Mouse (Mus musculus) heart, postnatal 36 days (tissue): Measurements from ENCODE around the gene 2900026A02Rik. TPM values are rescaled to one million over a fixed set of nuclear protein-coding genes. Genes with fewer than 3 reads are reported as not detected.
"Not testable (repeated sequence)": the region's sequence is repeated elsewhere in the genome, so short reads cannot be mapped to it uniquely, and the experiment has no call there.

Experiments
- DNase-seq, 2 experiments: peaks; one replicate each; pipeline ENCODE4 v3.0.0; 2021 to 2022
- intact Hi-C: fragments of 180-260 bp; cut with DNase I; formaldehyde crosslinking; loops from one replicate; pipeline ENCODE4 v1.15.1; 2025
- total RNA-seq, 2 experiments: library from RNA; stranded (reverse); gene quantifications; 2 replicates each; pipeline ENCODE4 v1.2.3; 2021

2900026A02Rik gene
- total RNA-seq, 2 experiments from 2014 or later: 21.0 to 23.6 TPM

DNA sequence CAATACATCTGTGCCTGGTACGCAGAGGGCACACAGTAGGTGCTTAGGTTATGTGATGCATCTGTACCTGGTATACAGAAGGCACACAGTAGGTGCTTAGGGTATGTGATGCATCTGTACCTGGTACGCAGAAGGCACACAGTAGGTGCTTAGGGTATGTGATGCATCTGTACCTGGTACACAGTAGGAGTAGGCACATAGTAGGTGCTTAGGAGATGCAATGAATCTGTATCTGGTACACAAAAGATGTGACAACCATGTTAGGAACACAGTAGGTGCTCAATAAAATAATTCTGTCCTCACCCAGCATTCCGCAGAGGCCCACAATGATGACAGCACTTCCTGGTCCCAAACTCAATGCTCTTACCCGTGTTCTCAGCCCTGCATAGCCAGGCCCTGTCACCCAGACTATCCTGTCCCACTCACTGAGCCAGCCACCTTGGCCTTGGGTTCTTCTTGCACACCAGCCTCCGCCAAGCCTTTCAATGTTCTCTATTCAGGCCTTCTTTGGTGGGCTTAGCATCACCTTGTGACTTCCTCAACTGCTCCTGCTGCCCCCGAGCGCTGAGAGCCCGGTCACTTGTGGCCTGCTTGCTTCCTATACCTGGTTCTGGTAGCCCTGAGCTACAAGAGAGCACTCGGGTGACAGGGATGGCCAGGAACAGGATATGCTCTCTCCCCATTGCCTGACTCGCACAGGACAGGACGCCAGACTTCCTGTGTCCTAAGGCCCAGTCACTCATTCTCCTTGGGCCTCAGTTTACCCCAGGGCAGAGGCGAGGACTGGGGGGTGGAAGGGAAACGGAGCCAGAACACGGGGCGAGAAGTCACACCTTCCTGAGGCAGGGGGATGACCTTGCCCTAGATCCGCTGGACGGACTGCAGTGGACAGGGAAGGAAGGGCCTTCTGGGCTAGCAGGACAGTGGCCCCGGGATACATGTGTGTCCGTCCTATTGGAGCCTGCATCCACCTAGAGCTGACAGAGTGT, 87.0 kb downstream of the 2900026A02Rik start:
- intact Hi-C loops: no loop called here

GRCm38 (mm10) chr5:113133080-113133491, 88.0 kb downstream of the 2900026A02Rik start:
- intact Hi-C loops: no loop called here

More for the DNA sequence above, 87.0 kb downstream of the 2900026A02Rik start:
- DNase-seq: no peak

GRCm38 (mm10) chr5:113132635-113133041, 88.4 kb downstream of the 2900026A02Rik start:
- DNase-seq: peak; percentile 55 to 56
- intact Hi-C loops: no loop called here

More at GRCm38 (mm10) chr5:113133080-113133491, 88.0 kb downstream of the 2900026A02Rik start:
- DNase-seq: peak; percentile 61 to 68

DNA sequence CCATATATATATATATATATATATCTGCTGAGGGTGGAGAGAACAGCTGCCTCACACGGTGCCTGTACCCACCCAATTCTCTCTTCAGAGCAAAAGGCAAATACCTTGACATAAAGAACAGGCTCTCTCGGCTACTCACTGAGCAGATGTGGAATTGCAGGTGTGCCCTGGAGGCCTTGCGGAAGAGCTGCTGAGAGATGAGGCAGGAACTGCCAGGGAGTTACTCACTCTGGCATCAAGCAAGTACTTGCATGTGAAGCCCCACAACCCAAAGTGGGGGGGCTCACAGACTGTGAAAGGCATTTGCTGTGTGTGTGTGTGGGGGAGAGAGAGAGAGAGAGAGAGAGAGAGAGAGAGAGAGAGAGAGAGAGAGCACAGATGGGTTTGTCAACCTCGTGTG, 92.6 kb downstream of the 2900026A02Rik start:
- no peak for DNase-seq
- intact Hi-C loops: no loop called here

DNA sequence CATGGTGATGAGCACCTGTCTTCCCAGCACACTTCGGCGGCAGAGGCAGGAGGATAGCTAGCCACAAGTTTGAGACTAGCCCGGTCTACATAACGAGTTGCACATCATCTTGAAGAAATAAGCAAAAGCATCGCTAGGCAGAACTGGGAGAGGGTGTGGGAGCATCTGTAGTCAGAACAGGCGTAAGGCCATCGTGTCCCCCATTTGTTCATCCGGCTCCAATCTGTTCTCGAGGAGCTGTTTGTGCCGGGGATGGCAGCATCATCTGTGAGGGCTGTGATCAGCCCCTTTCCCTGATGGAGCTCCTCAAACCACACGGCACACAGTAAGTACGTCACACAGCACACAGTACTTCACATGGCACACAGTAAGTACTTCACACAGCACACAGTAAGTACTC, 94.6 kb downstream of the 2900026A02Rik start:
- intact Hi-C loops: no loop called here
- no peak for DNase-seq

DNA sequence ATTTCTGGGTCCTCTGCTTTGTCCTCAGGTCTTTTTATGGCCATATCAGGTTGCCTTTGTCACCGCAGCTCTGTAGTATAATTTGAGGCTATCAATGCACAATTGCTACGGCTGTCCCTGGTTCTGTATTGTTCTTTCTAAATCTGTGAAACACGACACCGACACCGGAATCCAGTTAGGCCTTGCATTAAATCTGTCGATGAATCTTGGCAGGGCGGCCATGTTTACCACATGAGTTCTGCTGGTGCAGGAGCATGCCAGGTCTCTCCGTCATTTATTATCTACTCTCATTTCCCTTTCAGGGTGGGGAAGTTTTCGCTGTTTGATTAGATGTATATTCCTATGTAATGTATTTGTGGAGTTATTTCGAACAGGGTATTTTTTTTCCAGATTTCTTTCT, 97.3 kb downstream of the 2900026A02Rik start:
- intact Hi-C loops: no loop called here
- no peak for DNase-seq

- intact Hi-C loops: no loop called here
- no peak for DNase-seq
Observed at GRCm38 (mm10) chr5:113122326-113123054, 98.5 kb downstream of the 2900026A02Rik start.

DNA sequence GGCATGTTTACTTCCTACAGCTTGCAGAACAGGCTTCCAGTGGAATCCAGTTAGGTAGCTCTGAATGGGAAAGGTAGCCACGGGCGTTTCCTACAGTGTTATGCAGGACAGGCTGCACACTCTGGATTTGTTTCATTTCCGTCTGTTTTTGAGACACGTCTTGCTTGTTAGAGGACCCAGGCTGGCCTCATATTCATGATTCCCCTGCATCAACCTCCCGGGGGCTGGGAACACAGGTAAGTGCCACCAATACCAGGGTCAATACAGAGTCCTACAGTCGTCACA, 99.5 kb downstream of the 2900026A02Rik start:
- intact Hi-C loops: no loop called here
- no peak for DNase-seq

DNA sequence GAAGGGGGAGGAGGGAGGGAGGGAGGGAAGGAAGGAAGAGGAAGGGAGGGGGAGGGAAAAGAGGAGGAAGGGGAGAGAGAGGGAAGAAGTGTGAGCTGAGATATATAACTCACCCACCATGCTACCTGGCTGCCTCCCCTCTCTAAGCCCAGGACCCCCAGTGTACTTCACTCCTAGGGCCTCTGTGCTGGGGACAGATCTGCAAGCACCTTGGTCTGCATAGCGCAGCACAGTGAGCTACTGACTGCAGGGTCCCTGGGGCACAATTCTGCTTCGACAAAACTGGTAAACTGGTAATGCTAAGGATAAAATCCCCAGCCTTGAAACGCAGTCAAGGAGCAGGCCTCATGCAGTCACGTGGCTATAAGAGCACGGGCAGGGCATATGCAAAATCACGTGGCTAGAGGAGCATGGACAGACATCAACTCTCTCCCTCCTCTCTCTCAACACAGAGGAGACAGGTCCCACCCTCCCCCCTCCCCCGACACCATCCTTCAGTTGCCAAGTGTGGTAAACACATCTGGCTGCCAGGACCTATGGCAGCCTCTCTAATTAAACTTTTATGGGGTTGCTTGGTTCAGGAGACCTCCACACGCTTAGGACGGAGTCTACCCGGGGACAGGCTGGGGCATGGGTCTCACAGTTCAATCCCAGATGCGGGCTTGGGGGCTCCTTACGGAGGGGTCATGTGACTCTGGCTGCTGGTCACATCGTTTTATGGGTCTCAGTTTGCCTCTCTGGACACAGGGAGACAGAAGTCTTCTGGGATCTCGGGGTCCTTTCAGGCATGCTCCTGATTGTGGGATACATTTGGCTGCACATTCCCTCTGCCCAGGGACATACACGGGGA, 100.1 kb downstream of the 2900026A02Rik start:
- no peak for DNase-seq
- intact Hi-C loops: no loop called here

DNA sequence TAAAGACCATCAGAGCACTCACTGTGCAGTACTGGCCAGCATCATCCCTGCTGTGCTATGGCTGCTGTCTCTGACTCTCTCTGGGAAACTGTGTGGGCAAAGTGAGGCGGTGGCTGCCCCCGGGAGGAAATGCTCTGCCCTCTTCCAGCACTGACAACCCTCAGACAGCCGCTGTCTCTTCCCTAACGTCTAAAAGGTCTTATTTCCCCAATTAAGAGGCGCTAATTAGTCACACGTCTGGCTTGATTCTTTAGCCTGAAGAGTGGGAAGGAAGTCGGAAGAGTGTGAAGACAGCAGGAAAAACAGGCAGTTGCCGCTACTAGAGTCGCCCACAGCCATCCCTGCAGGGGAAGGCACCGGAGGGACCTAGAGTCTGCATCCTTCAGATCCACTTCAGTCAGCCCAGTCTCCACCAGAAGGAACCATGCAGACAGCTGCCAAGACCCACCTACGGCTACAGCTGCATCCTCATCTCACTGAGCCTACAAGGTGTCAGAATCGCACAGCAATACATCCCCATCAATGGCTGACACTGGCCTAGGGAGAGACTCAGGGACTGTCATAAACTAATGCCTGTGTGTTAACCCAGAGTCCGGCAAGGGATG, 101.1 kb downstream of the 2900026A02Rik start:
- intact Hi-C loops: no loop called here
- no peak for DNase-seq

DNA sequence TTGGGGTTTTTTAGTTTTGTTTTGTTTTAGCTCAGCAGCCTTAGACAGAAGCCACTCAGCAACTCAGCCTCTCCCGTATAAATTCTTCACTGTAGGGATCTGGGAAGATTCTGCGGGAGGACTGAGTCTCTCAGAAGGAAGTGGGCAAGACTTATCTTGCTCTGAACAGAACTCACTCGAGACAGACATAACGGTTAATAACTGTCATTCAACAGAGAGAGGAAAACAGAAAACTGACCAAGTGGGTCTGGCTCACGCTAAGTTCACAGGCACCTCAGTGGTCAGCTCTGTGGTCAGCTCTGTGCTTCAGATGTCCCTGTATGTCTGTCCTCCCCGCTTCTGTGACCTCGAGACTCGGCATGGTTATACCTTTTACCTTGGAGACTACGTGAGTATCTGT, 101.7 kb downstream of the 2900026A02Rik start:
- no peak for DNase-seq
- intact Hi-C loops: no loop called here

- no peak for DNase-seq
- intact Hi-C loops: no loop called here
Observed at GRCm38 (mm10) chr5:113118695-113119094, 102.3 kb downstream of the 2900026A02Rik start.

- DNase-seq: no peak
- intact Hi-C loops: no loop called here
Observed at GRCm38 (mm10) chr5:113117361-113117760, 103.7 kb downstream of the 2900026A02Rik start.

GRCm38 (mm10) chr5:113115896-113116295, 105.1 kb downstream of the 2900026A02Rik start:
- intact Hi-C loops: no loop called here
- DNase-seq: no peak

DNA sequence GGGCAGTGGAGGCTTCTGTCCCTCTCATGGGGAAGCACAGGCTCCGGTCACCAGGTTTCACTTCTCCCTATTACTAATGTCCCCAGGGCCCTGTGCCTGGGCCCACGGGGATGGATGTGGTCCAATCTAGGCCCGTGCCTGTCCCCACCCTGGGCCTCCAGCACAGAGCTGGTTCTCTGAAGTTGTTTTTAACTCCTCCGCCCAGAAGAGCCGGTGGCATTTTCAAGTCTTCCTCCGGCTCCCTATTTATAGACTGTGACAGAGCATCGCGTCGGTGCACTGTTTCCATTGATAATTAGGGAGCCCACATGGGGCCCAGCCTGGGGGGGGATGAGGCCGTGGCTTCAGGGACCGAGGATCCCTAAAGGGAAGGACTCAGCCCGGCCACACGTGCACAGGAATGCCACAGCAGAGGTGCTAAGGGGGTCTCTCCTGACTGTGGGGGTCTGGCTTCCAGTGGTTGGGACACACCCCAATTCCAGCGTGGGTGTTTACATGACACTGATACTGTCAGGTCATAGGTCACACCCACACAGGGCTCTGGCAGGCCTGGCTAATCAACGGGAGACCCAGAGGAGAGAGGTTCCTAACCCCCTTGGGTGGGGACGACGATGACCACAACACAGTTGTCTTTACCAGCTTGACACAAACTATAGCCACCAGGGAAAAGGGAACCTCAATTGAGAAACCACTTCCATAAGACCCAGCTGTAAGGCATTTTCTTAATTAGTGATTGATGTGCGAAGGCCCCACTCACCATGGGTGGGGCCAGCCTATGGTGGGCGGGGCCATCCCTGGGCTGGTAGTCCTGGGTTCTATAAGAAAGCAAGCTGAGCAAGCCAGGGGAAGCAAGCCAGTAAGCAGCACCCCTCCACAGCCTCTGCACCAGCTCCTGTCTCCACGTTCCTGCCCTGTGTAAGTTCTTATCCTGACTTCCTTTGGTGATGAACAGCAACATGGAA, 106.5 kb downstream of the 2900026A02Rik start:
- intact Hi-C loops: no loop called here
- DNase-seq: peak; percentile 38 to 51

GRCm38 (mm10) chr5:113113120-113113519, 107.9 kb downstream of the 2900026A02Rik start:
- DNase-seq: no peak
- intact Hi-C loops: no loop called here

DNA sequence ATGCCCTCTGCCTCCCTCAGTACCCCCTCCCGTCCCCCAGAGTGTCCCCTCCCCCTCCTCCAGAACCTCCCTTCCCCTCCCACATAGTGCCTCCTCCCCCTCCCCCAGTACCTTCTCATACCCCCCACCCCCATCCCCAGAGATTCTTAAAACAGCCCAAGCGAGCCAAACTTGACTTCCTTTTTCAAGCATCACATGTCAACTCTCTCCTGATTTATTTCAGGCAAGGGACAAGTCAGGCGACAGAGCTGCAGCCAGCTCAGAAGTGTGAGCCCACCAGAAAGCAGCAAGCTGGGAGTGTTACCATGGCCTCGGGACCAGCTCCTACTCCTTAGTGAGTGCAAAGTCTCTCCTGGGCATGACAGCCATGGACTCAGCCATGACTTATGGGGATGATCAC, 109.7 kb downstream of the 2900026A02Rik start:
- intact Hi-C loops: loop anchor here (2.0 kb wide), 2 partner anchors 27 to 43 kb away; no protein-coding TSS in a partner anchor
- no peak for DNase-seq

DNA sequence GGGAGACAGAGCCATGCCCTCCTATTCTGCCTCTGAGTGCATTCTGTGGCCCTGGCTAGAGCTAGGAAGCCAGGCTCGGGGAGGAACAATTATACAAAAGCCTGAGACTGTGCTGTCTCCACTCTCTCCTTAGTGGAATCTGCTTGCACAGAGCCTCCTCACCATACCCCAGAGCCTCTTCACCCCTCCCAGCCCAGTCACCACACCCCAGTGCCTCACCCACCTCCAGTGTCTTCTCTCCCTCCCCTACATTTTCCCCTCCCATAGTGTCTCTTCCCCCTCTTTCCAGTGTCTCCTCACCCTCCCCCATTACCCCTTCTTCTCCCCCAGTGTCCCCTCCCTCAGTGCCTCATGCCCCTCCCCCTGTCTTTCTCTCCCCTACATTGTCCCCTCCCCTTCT, 110.1 kb downstream of the 2900026A02Rik start:
- intact Hi-C loops: loop anchor here (2.0 kb wide), 2 partner anchors 28 to 44 kb away; no protein-coding TSS in a partner anchor
- no peak for DNase-seq

DNA sequence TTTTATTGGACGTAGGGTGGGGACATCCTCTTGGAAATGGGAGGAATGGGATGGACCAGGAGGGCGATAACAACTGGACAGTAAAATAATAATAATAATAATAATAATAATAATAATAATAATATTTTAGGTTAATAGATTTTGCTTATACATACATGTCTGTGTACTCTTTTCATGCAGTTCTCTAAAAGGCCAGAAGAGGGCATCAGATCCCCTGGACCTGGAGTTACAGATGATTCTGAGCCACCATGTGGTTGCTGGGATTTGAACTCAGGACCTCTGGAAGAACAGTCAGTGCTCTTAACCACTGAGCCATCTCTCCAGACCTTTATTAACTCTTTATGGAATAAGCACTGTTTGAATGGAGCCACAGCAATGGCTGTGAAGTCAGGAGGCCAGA, 111.4 kb downstream of the 2900026A02Rik start:
- not testable (repeated sequence) for DNase-seq
- intact Hi-C loops: loop anchor here (2.0 kb wide), 2 partner anchors 29 to 45 kb away; no protein-coding TSS in a partner anchor
